Mouse (Mus musculus) spleen, postnatal 4 days (tissue): ENCODE data around the gene Gm11096.

Source experiments
- DNase-seq, 2 experiments: peaks; one replicate each; pipeline ENCODE4 v3.0.0; 2022; ENCODE audit warnings: low spot score in 2 of 2

Gm11096 gene

GRCm38 (mm10) chr17:81480351-81481161 lies 39.0 kb downstream of the Gm11096 start:
- DNase-seq: peak; percentile 36 to 63

- no peak for DNase-seq
Measured at GRCm38 (mm10) chr17:81481843-81482490, 40.4 kb downstream of the Gm11096 start.

- DNase-seq: no peak
Measured at GRCm38 (mm10) chr17:81486388-81486787, 44.8 kb downstream of the Gm11096 start.
